Mouse (Mus musculus) erythroblast, embryonic 14.5 days (primary cell): ENCODE data around the gene Fam166a. TPM values are rescaled to one million over a fixed set of nuclear protein-coding genes. Genes with fewer than 3 reads are reported as not detected.

Experiments
- H3K27me3 ChIP-seq: 2 replicates; pipeline ENCODE4 v1.6.1; 2012; ENCODE audit warnings: inconsistent platforms; ENCODE audit not compliant: control insufficient read depth
- H3K36me3 ChIP-seq: 2 replicates; pipeline ENCODE4 v1.6.1; 2012; ENCODE audit warnings: mild to moderate bottlenecking, inconsistent platforms; ENCODE audit not compliant: control insufficient read depth
- H3K4me1 ChIP-seq: 2 replicates; pipeline ENCODE4 v1.6.1; 2012; ENCODE audit warnings: inconsistent platforms; ENCODE audit not compliant: control insufficient read depth
- H3K4me3 ChIP-seq: replicated peaks from 2 replicates; pipeline ENCODE3; 2012; ENCODE audit warnings: moderate library complexity, mild to moderate bottlenecking, inconsistent platforms
- H3K9me3 ChIP-seq: 2 replicates; pipeline ENCODE4 v1.6.1; 2012; ENCODE audit warnings: low read length, inconsistent platforms, mixed read lengths; ENCODE audit not compliant: control insufficient read depth
- GATA1 ChIP-seq: IDR thresholded peaks from 2 replicates; pipeline ENCODE4 v1.6.1; 2012; ENCODE audit warnings: low read length, inconsistent platforms, mixed read lengths
- TAL1 ChIP-seq: IDR thresholded peaks from 3 replicates; pipeline ENCODE4 v1.6.1; 2012; ENCODE audit warnings: low read length, inconsistent platforms, mixed read lengths
- polyA plus RNA-seq: library from polyadenylated mRNA; stranded (reverse); fragments of >175 nt; gene quantifications from 2 replicates; pipeline ENCODE4 v1.2.3, GENCODE M21; 2012

The Fam166a gene
- polyA plus RNA-seq, 1 experiment: not detected

DNA sequence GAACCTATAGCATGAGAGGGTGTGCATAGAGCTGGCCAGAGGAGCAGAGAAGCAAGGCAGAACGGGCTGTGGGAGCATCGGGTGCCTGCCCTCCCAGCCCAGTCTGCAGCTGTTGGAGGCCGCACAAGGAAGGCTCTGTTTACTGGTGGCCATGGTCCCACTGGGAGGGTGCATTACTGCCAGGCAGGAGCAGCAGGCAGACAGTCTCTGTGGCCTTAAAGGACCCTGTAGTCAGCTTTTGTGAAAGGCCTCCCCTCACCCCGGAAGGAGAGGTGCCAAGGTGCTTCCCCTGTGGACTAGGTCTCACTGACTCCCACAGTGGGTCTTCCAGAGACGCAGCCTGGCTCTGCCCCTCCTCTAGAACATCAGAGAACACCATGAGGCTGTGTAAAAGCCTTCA lies 8.3 kb downstream of the Fam166a start:
- peaks cover 7% of the 10 kb centered on the region for H3K27me3 ChIP-seq
- H3K9me3 ChIP-seq: no peaks in the 10 kb centered on the region
- no peak overlapping the region for H3K4me3 ChIP-seq
- TF ChIP-seq GATA1 (no peak), TAL1 (no peak)
- H3K4me1 ChIP-seq: peaks cover 46% of the 10 kb centered on the region
- H3K36me3 ChIP-seq: peaks cover 25% of the 10 kb centered on the region

- Histone ChIP-seq H3K36me3 (peaks cover 19% of the 10 kb centered on the region), H3K27me3 (peaks cover 7% of the 10 kb centered on the region), H3K9me3 (no peaks in the 10 kb centered on the region), H3K4me1 (peaks cover 41% of the 10 kb centered on the region), H3K4me3 (no peak overlapping the region)
- TF ChIP-seq GATA1 (no peak), TAL1 (no peak)
Measured at GRCm38 (mm10) chr2:25227406-25227805, 8.9 kb downstream of the Fam166a start.

DNA sequence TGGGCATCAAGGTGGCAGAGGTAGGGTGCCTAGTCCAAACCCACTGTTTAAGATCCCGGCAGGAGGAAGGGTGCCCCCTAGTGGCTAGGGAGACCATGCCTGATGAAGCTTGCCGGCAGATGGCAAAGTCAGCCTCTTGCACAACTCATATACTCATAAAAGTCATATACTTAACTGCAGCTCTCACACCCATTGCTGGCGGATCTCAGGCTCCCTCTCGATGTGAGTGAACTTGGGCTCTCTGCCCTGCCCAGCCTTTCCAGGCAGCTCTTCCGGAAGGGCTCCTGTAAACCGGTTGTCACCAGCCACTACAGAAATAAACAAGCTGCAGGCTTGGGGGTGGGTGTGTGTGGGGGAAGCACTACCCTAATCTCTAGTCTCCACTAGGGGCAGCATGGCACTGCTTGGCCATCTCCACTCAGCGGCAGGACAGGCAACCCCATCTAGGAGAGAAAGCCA lies 9.9 kb downstream of the Fam166a start:
- H3K4me1 ChIP-seq: peaks cover 34% of the 10 kb centered on the region
- peaks cover 9% of the 10 kb centered on the region for H3K36me3 ChIP-seq
- TF ChIP-seq TAL1 (no peak), GATA1 (no peak)
- peaks cover 7% of the 10 kb centered on the region for H3K27me3 ChIP-seq
- peak overlapping the region; percentile 46 for H3K4me3 ChIP-seq
- H3K9me3 ChIP-seq: no peaks in the 10 kb centered on the region

DNA sequence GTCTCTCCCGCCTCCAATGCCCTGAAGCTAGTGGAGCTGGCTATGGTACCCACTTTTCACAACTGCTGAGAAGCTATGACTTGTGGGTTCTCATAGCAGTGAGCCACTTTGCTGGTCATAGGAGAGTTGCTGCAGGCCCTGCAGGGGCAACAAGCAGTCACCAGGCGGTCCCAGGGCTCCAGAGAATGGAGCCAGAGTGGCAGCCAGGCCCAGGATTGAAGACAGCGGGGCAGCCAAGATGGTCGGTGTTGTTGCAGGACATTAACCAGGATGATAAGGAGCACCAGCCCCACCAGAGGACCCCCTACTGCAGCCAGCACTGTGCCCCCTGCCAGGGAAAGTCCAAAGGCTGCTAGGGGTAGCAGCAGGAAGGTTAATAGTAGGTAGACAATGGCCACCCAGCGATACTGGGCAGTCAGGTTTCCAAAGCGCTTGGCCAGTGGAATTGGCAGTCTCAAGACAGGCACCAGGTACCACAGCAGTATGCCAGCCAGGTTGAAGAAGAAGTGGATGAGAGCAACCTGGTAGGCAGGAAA lies 10.5 kb downstream of the Fam166a start:
- Histone ChIP-seq H3K4me3 (peak overlapping the region; percentile 46), H3K36me3 (peaks cover 3% of the 10 kb centered on the region), H3K27me3 (peaks cover 7% of the 10 kb centered on the region), H3K9me3 (no peaks in the 10 kb centered on the region), H3K4me1 (peaks cover 34% of the 10 kb centered on the region)
- TF ChIP-seq TAL1: no peak
- no peak for TF ChIP-seq GATA1

GRCm38 (mm10) chr2:25229582-25229981 lies 11.0 kb downstream of the Fam166a start:
- TF ChIP-seq GATA1 (no peak), TAL1 (no peak)
- Histone ChIP-seq H3K4me1 (peaks cover 34% of the 10 kb centered on the region), H3K4me3 (no peak overlapping the region)

DNA sequence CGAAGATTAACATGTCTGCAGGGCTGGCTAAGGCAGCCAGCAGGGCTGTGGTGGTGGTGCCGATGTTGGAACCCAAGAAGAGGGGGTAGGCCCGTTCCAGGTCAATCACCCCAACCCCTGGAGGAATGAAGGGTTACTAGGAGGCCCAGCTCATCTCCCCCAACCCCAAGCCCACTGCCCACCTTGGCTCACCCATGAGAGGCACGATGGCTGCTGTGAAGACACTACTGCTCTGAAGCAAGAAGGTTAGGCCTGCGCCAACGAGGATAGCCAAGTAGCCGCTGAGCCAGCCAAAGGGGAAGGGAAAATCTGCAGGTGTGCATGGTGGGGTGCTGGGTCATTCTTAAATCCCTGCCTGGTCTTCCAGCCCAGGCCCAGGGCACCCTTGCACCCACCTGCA lies 12.0 kb downstream of the Fam166a start:
- peaks cover 30% of the 10 kb centered on the region for H3K4me1 ChIP-seq
- TF ChIP-seq GATA1: no peak
- TF ChIP-seq TAL1: no peak
- no peaks in the 10 kb centered on the region for H3K36me3 ChIP-seq
- H3K9me3 ChIP-seq: no peaks in the 10 kb centered on the region
- H3K27me3 ChIP-seq: peaks cover 7% of the 10 kb centered on the region
- no peak overlapping the region for H3K4me3 ChIP-seq

More at GRCm38 (mm10) chr2:25229582-25229981, 11.0 kb downstream of the Fam166a start:
- Histone ChIP-seq H3K9me3 (no peaks in the 10 kb centered on the region), H3K27me3 (peaks cover 7% of the 10 kb centered on the region), H3K36me3 (no peaks in the 10 kb centered on the region)

DNA sequence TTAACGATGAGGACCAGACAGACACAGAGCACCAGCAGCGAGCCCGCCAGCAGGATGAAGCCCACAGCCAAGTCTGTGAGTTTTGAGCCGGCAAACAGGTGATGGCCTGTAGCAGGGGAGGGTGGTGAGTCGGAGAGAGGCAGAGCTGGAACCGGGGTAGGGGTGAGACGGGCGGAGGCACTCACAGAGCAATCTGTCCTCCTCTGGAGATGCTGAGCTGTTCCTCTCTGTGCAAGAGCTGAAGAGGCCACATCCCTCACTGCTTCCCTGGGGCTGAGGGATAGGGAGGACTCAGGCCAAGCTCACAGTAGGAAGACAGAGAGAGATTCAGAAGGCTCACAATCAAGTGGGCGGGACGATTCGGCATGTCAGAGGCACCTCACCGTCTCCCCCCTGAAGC lies 12.5 kb downstream of the Fam166a start:
- H3K9me3 ChIP-seq: no peaks in the 10 kb centered on the region
- H3K4me1 ChIP-seq: peaks cover 27% of the 10 kb centered on the region
- H3K36me3 ChIP-seq: no peaks in the 10 kb centered on the region
- TF ChIP-seq TAL1 (no peak), GATA1 (no peak)
- H3K4me3 ChIP-seq: no peak overlapping the region
- H3K27me3 ChIP-seq: peaks cover 9% of the 10 kb centered on the region

DNA sequence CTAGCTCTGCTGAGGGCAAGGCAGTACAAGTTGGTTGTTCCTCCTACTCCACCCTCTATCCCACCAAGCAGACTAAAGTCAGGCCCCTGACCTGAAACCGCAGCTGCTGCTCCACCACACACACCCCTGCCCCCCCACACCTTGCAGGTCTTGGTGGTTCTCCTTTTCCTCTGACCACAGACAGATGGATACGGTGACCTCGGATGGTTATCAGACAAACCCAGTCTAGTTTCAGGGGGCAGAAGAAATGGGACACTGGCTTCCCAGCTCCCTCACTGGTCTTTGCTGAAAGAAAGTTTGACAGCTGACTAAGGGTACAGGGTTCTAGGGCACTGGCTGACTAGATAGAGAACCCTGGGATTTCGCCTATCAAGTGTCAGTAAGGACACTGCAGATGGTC lies 14.9 kb downstream of the Fam166a start:
- Histone ChIP-seq H3K9me3 (no peaks in the 10 kb centered on the region), H3K4me3 (no peak overlapping the region), H3K36me3 (no peaks in the 10 kb centered on the region), H3K4me1 (peaks cover 18% of the 10 kb centered on the region), H3K27me3 (peaks cover 16% of the 10 kb centered on the region)
- TF ChIP-seq GATA1: no peak
- no peak for TF ChIP-seq TAL1

DNA sequence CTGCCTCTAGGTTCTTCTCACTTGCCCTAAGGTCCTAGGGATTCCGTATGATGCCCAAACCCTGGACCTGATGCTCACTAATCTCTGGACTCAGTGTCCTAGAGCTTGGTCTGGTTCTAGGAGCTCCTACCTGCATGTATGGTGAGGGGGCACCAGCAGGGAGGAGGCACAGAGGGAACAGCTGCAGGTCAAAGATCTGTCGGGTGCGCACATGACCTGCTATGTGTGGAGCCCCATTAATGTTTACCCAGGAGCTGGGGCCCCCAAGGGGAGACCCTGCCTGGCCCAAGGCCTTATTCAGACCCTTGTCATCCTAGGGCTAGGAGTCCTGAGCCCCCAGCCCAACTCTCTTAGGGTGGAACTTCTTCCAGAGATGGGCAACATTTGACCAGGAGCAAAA lies 15.5 kb downstream of the Fam166a start, which contains the start of gene Slc34a3:
TSS of gene Slc34a3 (minus strand) at position 315 of the 400 bp plus-strand sequence.
- peaks cover 15% of the 10 kb centered on the region for H3K4me1 ChIP-seq
- H3K9me3 ChIP-seq: no peaks in the 10 kb centered on the region
- H3K27me3 ChIP-seq: peaks cover 16% of the 10 kb centered on the region
- no peaks in the 10 kb centered on the region for H3K36me3 ChIP-seq
- TF ChIP-seq TAL1 (no peak), GATA1 (no peak)
- no peak within 1 kb of the TSS for H3K4me3 ChIP-seq
